Mouse (Mus musculus) neural tube, embryonic 13.5 days (tissue): Measurements from ENCODE around the gene Lrrc38. TPM values are rescaled to one million over a fixed set of nuclear protein-coding genes. Genes with fewer than 3 reads are reported as not detected.

ENCODE experiments used
- ATAC-seq: fragments of 200-750 bp; cut with Nextera tagmentation; 2 replicates; pipeline ENCODE4 v1.8.0; 2017; ENCODE audit warnings: low read depth, mild to moderate bottlenecking, moderate TSS enrichment, moderate library complexity
- H3K27ac ChIP-seq: fragments of 300-500 bp; sonication (generic); replicated peaks from 2 replicates; pipeline ENCODE4 v1.5.1; 2015; ENCODE audit warnings: moderate library complexity, mild to moderate bottlenecking, inconsistent platforms
- H3K27me3 ChIP-seq: fragments of 300-500 bp; sonication (generic); 2 replicates; pipeline ENCODE4 v1.6.1; 2015; ENCODE audit warnings: mild to moderate bottlenecking, inconsistent platforms
- H3K36me3 ChIP-seq: fragments of 300-500 bp; sonication (generic); 2 replicates; pipeline ENCODE4 v1.6.1; 2015; ENCODE audit warnings: mild to moderate bottlenecking, inconsistent platforms
- H3K4me1 ChIP-seq: fragments of 300-500 bp; sonication (generic); replicated peaks from 2 replicates; pipeline ENCODE4 v1.6.1; 2015; ENCODE audit warnings: inconsistent platforms
- H3K4me2 ChIP-seq: fragments of 300-500 bp; sonication (generic); 2 replicates; pipeline ENCODE4 v1.6.1; 2015; ENCODE audit warnings: inconsistent platforms, mild to moderate bottlenecking, moderate library complexity
- H3K4me3 ChIP-seq: fragments of 300-500 bp; sonication (generic); 2 replicates; pipeline ENCODE4 v1.5.1; 2015; ENCODE audit warnings: mild to moderate bottlenecking, inconsistent platforms
- H3K9ac ChIP-seq: fragments of 300-500 bp; sonication (generic); 2 replicates; pipeline ENCODE4 v1.6.1; 2015; ENCODE audit warnings: moderate library complexity, mild to moderate bottlenecking, inconsistent platforms
- H3K9me3 ChIP-seq: fragments of 300-500 bp; sonication (generic); 2 replicates; pipeline ENCODE4 v1.6.1; 2016; ENCODE audit warnings: inconsistent platforms
- WGBS: fragments of 180-500 bp; shearing (Covaris S2); methylation state at CpG from one replicate; pipeline ENCODE4 v1.1.7; 2015; 5-methylcytosine and 5-hydroxymethylcytosine counted together
- polyA plus RNA-seq: library from polyadenylated mRNA; unstranded; fragments of >200 nt; fragmentation: Nextera tagmentation; extraction: Ambion mirVana; gene quantifications from 2 replicates; pipeline ENCODE4 v1.2.1, GENCODE M21; 2015

Gene Lrrc38
- polyA plus RNA-seq, 1 experiment from 2014 or later: 0.27 TPM

- ATAC-seq: no peak
- 0 out of 2 replicates have a peak, but pooled peaks cover 12% of the 10 kb centered on the region for H3K9me3 ChIP-seq
- H3K27me3 ChIP-seq: no peaks in the 10 kb centered on the region
- H3K4me3 ChIP-seq: no peak overlapping the region
- H3K4me1 ChIP-seq: peaks cover 10% of the 10 kb centered on the region
- 97% methylated on average over 1 of the region's 1 CpGs for WGBS
- H3K9ac ChIP-seq: no peak overlapping the region
- H3K27ac ChIP-seq: no peak overlapping the region
- peaks cover 46% of the 10 kb centered on the region for H3K36me3 ChIP-seq
- peak overlapping the region; percentile 60 for H3K4me2 ChIP-seq
These were observed 64.1 kb downstream of the Lrrc38 start for GRCm38 (mm10) chr4:143413621-143414020.

DNA sequence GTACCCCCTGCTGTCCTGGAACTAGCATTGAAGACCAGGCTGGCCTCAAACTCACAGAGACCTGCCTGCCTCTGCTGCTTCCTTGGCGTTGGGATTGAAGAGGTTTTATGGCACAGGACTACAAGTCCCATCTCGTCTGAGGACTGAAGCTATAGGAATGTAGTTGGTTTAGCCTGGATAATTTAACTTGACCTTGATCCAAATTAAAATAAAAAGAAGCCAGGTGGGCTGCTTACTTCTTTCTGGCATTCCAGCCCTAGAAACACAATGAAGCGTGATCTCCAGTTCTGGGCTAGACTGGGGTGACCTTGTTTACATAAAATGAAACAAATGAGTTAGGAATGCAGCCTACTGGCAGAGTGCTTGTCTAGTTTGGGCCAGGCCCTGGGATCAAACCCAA lies 64.6 kb downstream of the Lrrc38 start:
- Histone ChIP-seq H3K9me3 (0 out of 2 replicates have a peak, but pooled peaks cover 12% of the 10 kb centered on the region), H3K4me2 (no peak overlapping the region), H3K9ac (no peak overlapping the region), H3K27ac (no peak overlapping the region), H3K36me3 (peaks cover 51% of the 10 kb centered on the region), H3K4me1 (peaks cover 10% of the 10 kb centered on the region), H3K4me3 (no peak overlapping the region), H3K27me3 (no peaks in the 10 kb centered on the region)
- ATAC-seq: no peak
- 95% methylated on average over 3 of the region's 3 CpGs for WGBS

Other genes with a start within 250 kb of the Lrrc38 start
- gene Prdm2, start 136.8 kb upstream of the Lrrc38 start, polyA plus RNA-seq: 17.3 and 19.5 TPM in 2 replicates
- gene Pdpn, start 50.2 kb upstream of the Lrrc38 start, polyA plus RNA-seq: 64.0 and 77.5 TPM in 2 replicates
- not detected in 2 replicates for gene Pramel1, start 44.7 kb downstream of the Lrrc38 start, polyA plus RNA-seq
- 21.7 and 22.2 TPM in 2 replicates for gene Pramef8, start 62.7 kb downstream of the Lrrc38 start, polyA plus RNA-seq
- not detected in 2 replicates for gene Oog4, start 100.6 kb downstream of the Lrrc38 start, polyA plus RNA-seq
- not detected in 2 replicates for gene Gm13043, start 161.6 kb downstream of the Lrrc38 start, polyA plus RNA-seq
- gene Gm13040, start 186.2 kb downstream of the Lrrc38 start, polyA plus RNA-seq: not detected in 2 replicates
- not detected in 2 replicates for gene BC080695, start 201.9 kb downstream of the Lrrc38 start, polyA plus RNA-seq
- gene Gm13057, start 202.0 kb downstream of the Lrrc38 start, polyA plus RNA-seq: not detected in 2 replicates